Mouse (Mus musculus) embryonic fibroblast, embryonic 13.5 days (primary cell): ENCODE measurements around the gene Hoxa11. TPM values are rescaled to one million over a fixed set of nuclear protein-coding genes. Genes with fewer than 3 reads are reported as not detected.
A peak's percentile ranks its signal among the peaks of the same experiment; 100 is the strongest.

Experiments
- H3K27ac ChIP-seq: 2 replicates; pipeline ENCODE4 v1.5.1; 2012; ENCODE audit warnings: low read length, control low read depth, inconsistent platforms; ENCODE audit not compliant: insufficient read depth
- H3K4me1 ChIP-seq: 2 replicates; pipeline ENCODE4 v1.6.1; 2011; ENCODE audit warnings: low read length; ENCODE audit not compliant: control insufficient read depth, insufficient read depth
- H3K4me3 ChIP-seq: 2 replicates; pipeline ENCODE4 v1.5.1; 2011; ENCODE audit warnings: mild to moderate bottlenecking, control low read depth, low read length; ENCODE audit not compliant: insufficient read depth
- CTCF ChIP-seq: IDR thresholded peaks from 2 replicates; pipeline ENCODE4 v1.5.1; 2011; ENCODE audit warnings: mild to moderate bottlenecking, control low read depth, low read length, moderate library complexity, borderline replicate concordance; ENCODE audit not compliant: insufficient read depth
- POLR2A ChIP-seq: IDR thresholded peaks from 2 replicates; pipeline ENCODE4 v1.6.1; 2011; ENCODE audit warnings: low read depth, mild to moderate bottlenecking, control low read depth, low read length, moderate library complexity
- polyA plus RNA-seq: library from polyadenylated mRNA; stranded (reverse); fragments of >200 nt; gene quantifications from 2 replicates; pipeline ENCODE4 v1.2.4, GENCODE M21; 2011; ENCODE audit warnings: low read depth; ENCODE audit not compliant: missing spikeins, insufficient read length

Gene Hoxa11
- polyA plus RNA-seq, 1 experiment = 9.2 TPM

GRCm38 (mm10) chr6:52221993-52222685 lies 23.5 kb downstream of the Hoxa11 start:
- Histone ChIP-seq H3K27ac (peak overlapping the region; percentile 78), H3K4me1 (no peaks in the 10 kb centered on the region), H3K4me3 (peak overlapping the region; percentile 46)
- no peak for TF ChIP-seq CTCF
- peak; percentile 5; the same call in 1 of the 2 replicates for TF ChIP-seq POLR2A

GRCm38 (mm10) chr6:52221337-52221992 lies 24.1 kb downstream of the Hoxa11 start, which contains the start of gene Hoxa7:
Gene Hoxa7 (minus strand): TSS chr6:52221854.
- peak within 1 kb of the TSS; percentile 78 for H3K27ac ChIP-seq

GRCm38 (mm10) chr6:52220865-52221310 lies 24.7 kb downstream of the Hoxa11 start:
- no peaks in the 10 kb centered on the region for H3K4me1 ChIP-seq
- TF ChIP-seq CTCF (no peak), POLR2A (no peak)
- H3K27ac ChIP-seq = peak overlapping the region; percentile 69
- peak overlapping the region; percentile 49 for H3K4me3 ChIP-seq

More at GRCm38 (mm10) chr6:52221337-52221992, 24.1 kb downstream of the Hoxa11 start, which contains the start of gene Hoxa7:
- no peaks in the 10 kb centered on the region for H3K4me1 ChIP-seq
- peak within 1 kb of the TSS; percentile 49 for H3K4me3 ChIP-seq
- TF ChIP-seq CTCF = peak; percentile 70
- peak; percentile 28; the same call in 1 of the 2 replicates for TF ChIP-seq POLR2A

- H3K4me3 ChIP-seq = peak overlapping the region; percentile 49
- no peaks in the 10 kb centered on the region for H3K4me1 ChIP-seq
- TF ChIP-seq POLR2A = 0 out of 2 replicates have a peak, but pooled peaks have one; percentile 15
- TF ChIP-seq CTCF = no peak
- peak overlapping the region; percentile 69 for H3K27ac ChIP-seq
These were observed 25.4 kb downstream of the Hoxa11 start for GRCm38 (mm10) chr6:52220003-52220864.

- Histone ChIP-seq H3K27ac (peak overlapping the region; percentile 4; the same call in 1 of the 2 replicates), H3K4me1 (no peaks in the 10 kb centered on the region), H3K4me3 (peak overlapping the region; percentile 49)
- no peak for TF ChIP-seq CTCF
- no peak for TF ChIP-seq POLR2A
These were observed 26.2 kb downstream of the Hoxa11 start for GRCm38 (mm10) chr6:52219234-52219942.

GRCm38 (mm10) chr6:52218643-52219215 lies 26.9 kb downstream of the Hoxa11 start:
- Histone ChIP-seq H3K4me3 (no peak overlapping the region), H3K27ac (no peak overlapping the region), H3K4me1 (no peaks in the 10 kb centered on the region)
- TF ChIP-seq CTCF = no peak
- TF ChIP-seq POLR2A = no peak

GRCm38 (mm10) chr6:52217895-52218642 lies 27.5 kb downstream of the Hoxa11 start:
- no peaks in the 10 kb centered on the region for H3K4me1 ChIP-seq
- peak overlapping the region; percentile 44 for H3K4me3 ChIP-seq
- no peak for TF ChIP-seq POLR2A
- no peak for TF ChIP-seq CTCF
- H3K27ac ChIP-seq = no peak overlapping the region; the same call in 1 of the 2 replicates

- no peaks in the 10 kb centered on the region for H3K4me1 ChIP-seq
- no peak for TF ChIP-seq CTCF
- TF ChIP-seq POLR2A = peak; percentile 69
- H3K4me3 ChIP-seq = peak overlapping the region; percentile 44
- H3K27ac ChIP-seq = no peak overlapping the region; the same call in 1 of the 2 replicates
These were observed 28.2 kb downstream of the Hoxa11 start for GRCm38 (mm10) chr6:52217459-52217768.
